Comparison of ENCODE assay signal across 11 mouse cellular contexts in genomic region chr1:135698046-135698445, GRCm38 (mm10). TPM values are rescaled to one million over a fixed set of nuclear protein-coding genes. Genes with fewer than 3 reads are reported as not detected.
DNase-seq lines count a peak whose midpoint lies in the region; ATAC-seq and TF ChIP-seq lines count a peak whose summit lies in the region.
"Had no signal": no experiment of that assay in that cellular context is flagged by ENCODE, and none has a peak within 500 bp of the region (broad histone marks: within the 10 kb centered on the region; RNA-seq: fewer than 3 reads in every experiment).

No protein-coding gene starts in this region.

- no peaks in the 10 kb centered on the region for H3K79me2 ChIP-seq in heart, adult 2 months (replicated peaks; ENCODE audit: control insufficient read depth, insufficient read depth, low read length)

- H3K9me3 ChIP-seq in midbrain, embryonic 14.5 days (ENCODE audit: control insufficient read depth, low read length): no peaks in the 10 kb centered on the region
- H3K9me3 ChIP-seq in midbrain, embryonic 15.5 days: no peaks in the 10 kb centered on the region
- H3K9me3 ChIP-seq in hindbrain, embryonic 11.5 days (ENCODE audit: control insufficient read depth, low read length): no peaks in the 10 kb centered on the region
- H3K9me3 ChIP-seq in neural tube, embryonic 14.5 days (ENCODE audit: control insufficient read depth, low read length): no peaks in the 10 kb centered on the region
- H3K9me3 ChIP-seq: lung, embryonic 15.5 days had no signal

- no peak overlapping the region for H3K4me3 ChIP-seq in heart, adult 2 months
- no peak overlapping the region for H3K4me3 ChIP-seq in midbrain, embryonic 14.5 days (replicated peaks; ENCODE audit: low read depth, low read length)
- H3K4me3 ChIP-seq in midbrain, embryonic 15.5 days: no peak overlapping the region
- no peak overlapping the region for H3K4me3 ChIP-seq in hindbrain, embryonic 11.5 days (ENCODE audit: low read depth, low read length)
- H3K4me3 ChIP-seq in neural tube, embryonic 14.5 days (ENCODE audit: low read depth, low read length): no peak overlapping the region
- H3K4me3 ChIP-seq: left cerebral cortex, adult 2 months; lung, embryonic 15.5 days had no signal

- H3K4me1 ChIP-seq in heart, adult 2 months (ENCODE audit: control insufficient read depth, insufficient read depth, low read length): peaks cover 7% of the 10 kb centered on the region; the same call in 1 of the 2 replicates
- H3K4me1 ChIP-seq in midbrain, embryonic 14.5 days (ENCODE audit: control insufficient read depth, insufficient read depth, low read length): peaks cover 10% of the 10 kb centered on the region
- H3K4me1 ChIP-seq in midbrain, embryonic 15.5 days: peaks cover 20% of the 10 kb centered on the region
- peaks cover 4% of the 10 kb centered on the region; the same call in 1 of the 2 replicates for H3K4me1 ChIP-seq in hindbrain, embryonic 11.5 days (replicated peaks; ENCODE audit: control insufficient read depth, insufficient read depth, low read length)
- H3K4me1 ChIP-seq in neural tube, embryonic 14.5 days (ENCODE audit: control insufficient read depth, insufficient read depth, low read length): no peaks in the 10 kb centered on the region

- DNase-seq in heart, adult 2 months: no peak
- DNase-seq in heart, postnatal 36 days: no peak
- DNase-seq in midbrain, embryonic 14.5 days: no peak
- no peak for DNase-seq in hindbrain, embryonic 11.5 days (ENCODE audit: low spot score)
- no peak for DNase-seq in adrenal gland, adult 2 months
- no peak for DNase-seq in frontal cortex, postnatal 10 days (ENCODE audit: low spot score in 2 of 2)
- DNase-seq: right cerebral cortex, postnatal 14 days had no signal

- peaks cover 2% of the 10 kb centered on the region; the same call in 1 of the 2 replicates for H3K36me3 ChIP-seq in heart, adult 2 months (ENCODE audit: control insufficient read depth, insufficient read depth, low read length)
- no peaks in the 10 kb centered on the region for H3K36me3 ChIP-seq in midbrain, embryonic 14.5 days (ENCODE audit: control insufficient read depth, insufficient read depth, low read length)
- no peaks in the 10 kb centered on the region for H3K36me3 ChIP-seq in midbrain, embryonic 15.5 days (replicated peaks)
- H3K36me3 ChIP-seq in hindbrain, embryonic 11.5 days (ENCODE audit: control insufficient read depth, insufficient read depth, low read length): no peaks in the 10 kb centered on the region
- H3K36me3 ChIP-seq in neural tube, embryonic 14.5 days (ENCODE audit: control insufficient read depth, insufficient read depth, low read length): no peaks in the 10 kb centered on the region
- H3K36me3 ChIP-seq: lung, embryonic 15.5 days had no signal

- ATAC-seq in midbrain, embryonic 14.5 days (ENCODE audit: low FRiP score, low TSS enrichment): no peak
- ATAC-seq in midbrain, embryonic 15.5 days (replicated peaks): no peak
- peak; percentile 8; the same call in 1 of the 2 replicates for ATAC-seq in hindbrain, embryonic 11.5 days (ENCODE audit: low FRiP score)
- no peak for ATAC-seq in neural tube, embryonic 14.5 days (ENCODE audit: low read depth)

- peak overlapping the region; percentile 58 for H3K27ac ChIP-seq in heart, adult 2 months
- H3K27ac ChIP-seq in midbrain, embryonic 14.5 days (replicated peaks; ENCODE audit: low read depth, low read length): 0 out of 2 replicates have a peak overlapping the region, but pooled peaks have one; percentile 28
- no peak overlapping the region for H3K27ac ChIP-seq in midbrain, embryonic 15.5 days
- 0 out of 2 replicates have a peak overlapping the region, but pooled peaks have one; percentile 2 for H3K27ac ChIP-seq in hindbrain, embryonic 11.5 days (ENCODE audit: low read depth, low read length)
- H3K27ac ChIP-seq in neural tube, embryonic 14.5 days (ENCODE audit: low read depth, low read length): no peak overlapping the region
- H3K27ac ChIP-seq: left cerebral cortex, adult 2 months; lung, embryonic 15.5 days had no signal

- no peak for TF ChIP-seq EP300 in heart, adult 2 months (IDR thresholded peaks at IDR 0.05; ENCODE audit: insufficient read depth, low read depth, low read length)

- TF ChIP-seq CTCF in heart, adult 2 months (IDR thresholded peaks at IDR 0.05): no peak

- H3K4me2 ChIP-seq in midbrain, embryonic 14.5 days (ENCODE audit: low read length): no peak overlapping the region; the same call in 1 of the 2 replicates
- no peak overlapping the region; the same call in 1 of the 2 replicates for H3K4me2 ChIP-seq in midbrain, embryonic 15.5 days
- H3K4me2 ChIP-seq in hindbrain, embryonic 11.5 days (replicated peaks; ENCODE audit: low read depth, low read length): peak overlapping the region; percentile 45; the same call in 1 of the 2 replicates
- peak overlapping the region; percentile 57; the same call in 1 of the 2 replicates for H3K4me2 ChIP-seq in neural tube, embryonic 14.5 days (ENCODE audit: low read depth, low read length)

- no peak overlapping the region for H3K9ac ChIP-seq in heart, adult 2 months (ENCODE audit: low read depth, low read length)
- H3K9ac ChIP-seq in midbrain, embryonic 14.5 days (replicated peaks; ENCODE audit: low read length): no peak overlapping the region
- H3K9ac ChIP-seq in midbrain, embryonic 15.5 days: no peak overlapping the region
- H3K9ac ChIP-seq in hindbrain, embryonic 11.5 days (ENCODE audit: low read depth, low read length): no peak overlapping the region
- H3K9ac ChIP-seq in neural tube, embryonic 14.5 days (replicated peaks; ENCODE audit: low read depth, low read length): no peak overlapping the region
- H3K9ac ChIP-seq: lung, embryonic 15.5 days had no signal

- no peaks in the 10 kb centered on the region for H3K27me3 ChIP-seq in heart, adult 2 months (ENCODE audit: control insufficient read depth, insufficient read depth, low read length)
- H3K27me3 ChIP-seq in midbrain, embryonic 14.5 days (ENCODE audit: control insufficient read depth, insufficient read depth, low read length): 0 out of 2 replicates have a peak, but pooled peaks cover 3% of the 10 kb centered on the region
- H3K27me3 ChIP-seq in midbrain, embryonic 15.5 days (replicated peaks): no peaks in the 10 kb centered on the region
- peaks cover 2% of the 10 kb centered on the region; the same call in 1 of the 2 replicates for H3K27me3 ChIP-seq in hindbrain, embryonic 11.5 days (ENCODE audit: control insufficient read depth, insufficient read depth, low read length)
- H3K27me3 ChIP-seq in neural tube, embryonic 14.5 days (ENCODE audit: control insufficient read depth, insufficient read depth, low read length): no peaks in the 10 kb centered on the region
- H3K27me3 ChIP-seq: lung, embryonic 15.5 days had no signal

- 49% methylated on average over 6 of the region's 6 CpGs for WGBS in heart, adult 2 months
- 32% methylated on average over 6 of the region's 6 CpGs for WGBS in midbrain, embryonic 14.5 days
- WGBS in midbrain, embryonic 15.5 days: 26% methylated on average over 6 of the region's 6 CpGs
- WGBS in hindbrain, embryonic 11.5 days: 27% methylated on average over 6 of the region's 6 CpGs
- WGBS in neural tube, embryonic 14.5 days: 33% methylated on average over 6 of the region's 6 CpGs

- intact Hi-C loops in heart, adult 2 months (cut with DNase I): loop anchor here (2.0 kb wide), 1 partner anchor 67 kb away; no protein-coding TSS in a partner anchor
- intact Hi-C loops in heart, postnatal 36 days (cut with DNase I): loop anchor here (1.0 to 10.0 kb wide), 2 partner anchors 10 to 533 kb away; partner anchors contain the start of gene Gpr37l1

- TF ChIP-seq POLR2A in heart, adult 2 months (IDR thresholded peaks at IDR 0.05; ENCODE audit: insufficient read depth, low read depth, low read length): no peak

RNA-seq across cellular contexts. Expression of gene Csrp1, which starts 21.8 kb away (rescaled TPM):
- 10 to 100 TPM; 50.1 to 50.5 TPM for total RNA-seq in heart, adult 2 months (2021)
- polyA plus RNA-seq in heart, adult 2 months (2012; rRNA removed): 99.2 and 128 TPM in 2 replicates
- total RNA-seq in heart, postnatal 36 days (2021): 10 to 100 TPM; 46.5 to 52.8 TPM
- 13.2 and 16.1 TPM in 2 replicates for polyA plus RNA-seq in midbrain, embryonic 14.5 days (2014; fragmentation: Nextera tagmentation; extraction: Ambion mirVana)
- polyA plus RNA-seq in midbrain, embryonic 15.5 days (2015; fragmentation: Nextera tagmentation; extraction: Ambion mirVana): 13.9 and 14.7 TPM in 2 replicates
- 42.2 and 42.8 TPM in 2 replicates for polyA plus RNA-seq in hindbrain, embryonic 11.5 days (2014; fragmentation: Nextera tagmentation; extraction: Ambion mirVana)
- 11.7 and 17.9 TPM in 2 replicates for polyA plus RNA-seq in neural tube, embryonic 14.5 days (2014; fragmentation: Nextera tagmentation; extraction: Ambion mirVana)
- 100 to 1,000 TPM in 1 of 2 experiments, 10 to 100 TPM in 1; 68.0 to 133 TPM for total RNA-seq in adrenal gland, adult 2 months (2021)
- 65.7 and 70.2 TPM in 2 replicates for polyA plus RNA-seq in adrenal gland, adult 2 months (2012; rRNA removed)

Comparison
In these comparisons a context has a peak if more than half of its experiments do, and no peak if none do; other contexts are left out.
1. H3K27ac ChIP-seq: peak in heart, adult 2 months (single experiment), midbrain, embryonic 14.5 days (single experiment) and hindbrain, embryonic 11.5 days (single experiment); none in midbrain, embryonic 15.5 days (single experiment) and neural tube, embryonic 14.5 days (single experiment).
2. H3K4me2 ChIP-seq: peak in hindbrain, embryonic 11.5 days (single experiment) and neural tube, embryonic 14.5 days (single experiment); none in midbrain, embryonic 14.5 days (single experiment) and midbrain, embryonic 15.5 days (single experiment).